Mouse (Mus musculus) kidney, postnatal 4 days (tissue): ENCODE measurements around the gene Rnf151.
"Not testable (repeated sequence)": the region's sequence is repeated elsewhere in the genome, so short reads cannot be mapped to it uniquely, and the experiment has no call there.

Experiments used
- DNase-seq, 2 experiments: peaks; one replicate each; pipeline ENCODE4 v3.0.0; 2021; ENCODE audit warnings: mixed read lengths in 2 of 2

Rnf151 gene

DNA sequence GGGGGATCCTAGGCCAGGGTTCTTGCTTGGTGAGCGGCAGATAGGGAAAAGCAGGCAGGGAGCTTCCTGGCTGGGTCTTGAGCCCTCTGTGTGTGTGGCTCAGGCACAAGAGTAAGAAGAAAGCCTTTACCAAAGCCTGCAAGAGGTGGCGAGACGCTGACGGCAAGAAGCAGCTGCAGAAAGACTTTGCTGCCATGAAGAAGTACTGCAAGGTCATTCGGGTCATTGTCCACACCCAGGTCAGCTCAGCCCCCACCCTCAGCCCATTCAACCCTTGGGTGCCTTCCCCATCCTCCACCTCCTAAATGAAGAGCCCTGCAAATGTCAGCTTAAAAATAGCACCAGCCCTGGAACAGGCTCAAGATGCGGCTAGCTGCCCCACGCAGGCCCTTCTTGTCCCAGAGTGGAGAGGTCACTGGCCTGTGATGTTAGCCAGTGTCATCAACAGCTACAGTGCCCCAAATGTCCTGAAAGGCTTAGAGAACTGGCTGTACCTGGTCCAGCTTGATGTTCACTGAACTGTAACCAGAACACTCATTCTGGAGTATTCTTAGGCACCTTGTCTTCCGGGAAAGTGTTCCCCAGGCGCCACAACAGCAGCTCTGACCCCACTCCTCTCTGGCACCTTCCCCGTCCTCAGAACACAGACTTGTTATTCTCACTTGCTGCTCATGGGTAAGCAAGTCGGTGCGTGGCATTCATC is 14.5 kb upstream of the Rnf151 start:
- DNase-seq = no peak

DNA sequence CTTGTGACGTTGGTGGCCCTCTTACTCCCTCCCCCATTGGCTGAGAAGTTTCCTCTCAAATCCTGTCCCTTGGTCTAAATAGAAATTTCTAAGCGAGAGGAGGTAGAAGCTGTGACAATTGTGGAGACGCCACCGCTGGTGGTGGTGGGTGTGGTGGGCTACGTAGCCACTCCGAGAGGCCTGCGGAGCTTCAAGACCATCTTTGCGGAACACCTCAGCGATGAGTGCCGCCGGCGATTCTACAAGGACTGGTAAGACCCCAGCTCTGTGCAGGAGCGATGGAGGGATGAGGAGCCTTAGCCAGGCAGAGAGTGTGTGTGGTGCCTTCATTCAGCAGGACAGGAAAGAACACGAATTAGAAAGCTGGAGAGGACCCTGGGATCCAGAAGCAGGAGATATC is 12.9 kb upstream of the Rnf151 start:
- no peak for DNase-seq

DNA sequence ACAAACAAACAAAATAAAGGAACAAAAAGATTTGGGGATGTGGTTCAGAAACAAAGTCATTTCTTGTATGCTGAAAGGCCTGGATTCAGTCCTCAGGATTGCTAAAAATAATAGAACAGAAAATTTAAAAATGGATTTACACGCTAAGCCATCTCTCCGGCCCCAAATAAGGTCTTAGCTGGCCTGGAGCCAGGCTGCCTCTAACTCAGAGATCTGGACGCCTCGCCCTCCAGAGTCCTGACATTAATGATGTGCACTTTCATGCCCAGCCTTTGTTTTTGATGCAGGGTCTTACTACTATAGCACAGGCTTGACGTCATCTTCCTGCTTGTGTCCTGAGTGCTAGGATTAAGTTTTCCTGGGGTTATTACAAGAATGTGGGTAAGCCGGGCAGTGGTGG is 11.2 kb upstream of the Rnf151 start:
- DNase-seq = no peak

DNA sequence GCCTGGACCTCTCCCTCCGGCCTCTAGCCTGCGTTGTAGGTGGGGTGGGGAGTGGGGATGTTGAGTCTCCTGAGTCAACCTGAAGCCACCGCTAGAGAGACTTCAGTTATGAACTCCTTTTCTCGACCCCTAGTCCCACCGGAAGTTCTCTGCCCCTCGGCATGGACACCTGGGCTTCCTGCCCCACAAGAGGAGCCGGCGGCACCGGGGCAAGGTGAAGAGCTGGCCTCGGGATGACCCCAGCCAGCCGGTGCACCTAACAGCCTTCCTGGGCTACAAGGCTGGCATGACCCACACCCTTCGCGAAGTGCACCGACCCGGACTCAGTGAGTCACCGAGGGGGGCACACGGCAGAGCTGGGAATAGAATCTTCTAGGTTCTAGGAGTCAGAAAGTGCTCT is 10.3 kb upstream of the Rnf151 start:
- no peak for DNase-seq

DNA sequence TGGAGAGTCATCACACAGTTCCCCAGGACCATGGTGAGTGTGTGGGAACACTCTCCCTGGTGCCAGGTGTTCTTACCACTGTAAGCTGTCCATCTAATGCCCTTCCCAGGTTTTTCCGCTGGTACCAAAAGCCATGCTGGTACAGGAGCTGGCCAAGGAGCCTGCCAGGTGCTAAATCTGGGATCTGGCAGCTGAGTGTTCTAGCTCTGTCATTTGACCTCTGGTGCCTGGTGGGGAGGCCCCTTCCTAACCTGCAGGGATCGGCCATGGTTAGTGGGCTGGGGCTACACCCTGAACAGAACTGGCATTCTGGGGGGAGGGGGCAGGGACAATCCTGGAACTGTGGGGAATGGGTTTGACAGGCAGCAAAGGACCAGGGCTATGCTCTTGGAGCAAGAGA is 9.8 kb upstream of the Rnf151 start, which contains the start of gene Rpl3l:
Gene Rpl3l (plus strand): TSS at position 203 of the 400 bp plus-strand sequence.
- DNase-seq = no peak

DNA sequence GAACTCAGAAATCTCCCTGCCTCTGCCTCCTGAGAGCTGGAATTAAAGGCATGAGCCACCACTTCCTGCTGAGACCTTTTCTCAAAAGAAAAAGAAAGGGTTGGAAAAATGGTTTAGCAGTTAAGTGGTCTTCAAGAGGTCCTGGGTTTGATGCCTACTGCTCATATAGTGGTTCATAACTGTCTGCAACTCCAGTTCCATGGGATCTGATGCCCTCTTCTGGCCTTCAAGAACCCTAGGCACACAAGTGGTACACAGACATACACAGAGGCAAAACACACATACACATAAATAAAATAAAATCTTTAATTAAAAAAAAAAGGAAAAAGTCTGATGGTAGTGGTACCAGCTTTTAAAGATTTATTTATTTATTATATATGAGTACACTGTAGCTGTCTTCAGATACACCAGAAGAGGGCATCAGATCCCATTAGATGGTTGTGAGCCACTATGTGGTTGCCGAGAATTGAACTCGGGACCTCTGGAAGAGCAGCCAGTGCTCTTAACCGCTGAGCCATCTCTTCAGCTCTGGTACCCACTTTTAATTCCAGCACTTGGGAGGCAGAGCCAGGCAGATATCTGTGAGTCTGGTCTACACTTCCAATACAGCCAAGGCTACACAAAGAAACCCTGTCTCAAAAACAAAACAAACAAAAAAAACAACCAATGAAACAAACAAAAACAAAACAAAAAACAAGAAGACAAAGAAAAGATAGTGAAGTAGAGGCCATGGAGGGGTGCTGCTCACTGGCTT is 8.0 kb upstream of the Rnf151 start:
- DNase-seq = no peak

DNA sequence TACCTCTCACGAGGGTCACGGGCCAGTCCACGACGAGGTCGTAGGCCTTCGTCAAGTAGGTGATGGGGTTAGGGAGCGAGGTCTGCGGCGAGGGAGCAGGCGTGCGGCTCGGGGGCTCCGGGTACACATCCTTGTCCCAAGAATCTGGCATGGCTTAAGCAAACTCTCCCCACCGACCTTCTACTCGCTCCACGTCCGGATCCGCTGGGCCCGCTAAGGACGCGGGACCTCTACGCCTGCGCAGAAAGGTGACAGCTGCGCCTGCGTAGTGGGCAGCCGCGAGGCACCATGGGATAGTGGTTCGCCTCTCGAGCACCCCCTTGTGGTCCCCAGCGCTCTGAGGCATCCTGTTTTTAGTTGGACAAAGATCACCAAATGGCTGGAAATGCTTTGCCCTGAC is 6.3 kb upstream of the Rnf151 start, which contains the start of gene Ndufb10:
Gene Ndufb10 (minus strand): TSS at position 295 of the 400 bp plus-strand sequence.
- peak; percentile 99 for DNase-seq

DNA sequence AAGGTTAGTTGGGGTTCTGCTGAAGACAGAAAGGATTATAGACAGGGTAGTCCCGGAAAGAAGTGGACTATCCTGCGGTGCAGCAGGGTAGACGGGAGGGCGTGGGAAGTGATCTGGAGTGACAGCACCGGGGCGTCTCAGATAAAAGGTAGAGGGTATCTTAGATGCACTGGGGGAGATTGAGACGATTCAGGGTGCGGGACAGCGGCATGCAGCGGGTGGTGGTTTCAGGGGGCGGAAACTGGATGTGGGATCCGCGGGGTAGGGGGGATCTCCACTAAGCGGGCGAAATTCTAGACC is 6.0 kb upstream of the Rnf151 start:
- DNase-seq = no peak

DNA sequence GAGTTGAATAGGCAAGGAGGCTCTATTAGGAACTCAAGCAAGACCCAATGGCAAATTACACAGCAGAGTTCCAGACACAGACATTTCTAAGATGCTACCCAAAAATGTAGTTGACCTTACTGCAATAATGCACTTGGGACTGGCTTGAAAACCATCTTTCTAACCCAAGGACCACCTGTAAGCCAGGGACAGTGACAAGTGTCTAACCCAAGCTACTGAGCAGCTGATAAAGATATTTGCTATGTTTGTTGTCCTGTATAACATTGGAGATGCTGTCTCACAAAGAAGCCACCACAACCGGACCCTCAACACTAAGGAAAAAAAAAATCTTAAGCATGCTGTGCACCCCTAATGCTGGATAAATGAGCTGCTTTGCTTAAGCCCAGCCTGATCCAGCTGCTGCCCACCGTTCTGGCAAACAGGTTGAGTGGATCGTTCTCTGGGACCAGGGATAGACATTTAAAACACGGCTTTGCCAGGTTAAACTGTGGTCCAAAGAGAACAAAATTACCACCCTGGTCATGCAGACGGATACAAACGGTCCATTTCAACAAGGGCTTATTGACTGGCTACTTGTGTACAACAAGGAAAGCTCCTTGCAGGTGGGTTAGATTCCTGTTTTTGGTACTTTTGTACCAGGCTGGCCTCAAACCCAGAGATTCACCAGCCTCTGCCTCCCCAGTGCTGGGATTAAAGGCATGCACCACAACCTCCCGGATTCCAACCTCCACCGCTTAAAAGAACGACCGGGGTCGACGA is 5.4 kb upstream of the Rnf151 start:
- DNase-seq = no peak

DNA sequence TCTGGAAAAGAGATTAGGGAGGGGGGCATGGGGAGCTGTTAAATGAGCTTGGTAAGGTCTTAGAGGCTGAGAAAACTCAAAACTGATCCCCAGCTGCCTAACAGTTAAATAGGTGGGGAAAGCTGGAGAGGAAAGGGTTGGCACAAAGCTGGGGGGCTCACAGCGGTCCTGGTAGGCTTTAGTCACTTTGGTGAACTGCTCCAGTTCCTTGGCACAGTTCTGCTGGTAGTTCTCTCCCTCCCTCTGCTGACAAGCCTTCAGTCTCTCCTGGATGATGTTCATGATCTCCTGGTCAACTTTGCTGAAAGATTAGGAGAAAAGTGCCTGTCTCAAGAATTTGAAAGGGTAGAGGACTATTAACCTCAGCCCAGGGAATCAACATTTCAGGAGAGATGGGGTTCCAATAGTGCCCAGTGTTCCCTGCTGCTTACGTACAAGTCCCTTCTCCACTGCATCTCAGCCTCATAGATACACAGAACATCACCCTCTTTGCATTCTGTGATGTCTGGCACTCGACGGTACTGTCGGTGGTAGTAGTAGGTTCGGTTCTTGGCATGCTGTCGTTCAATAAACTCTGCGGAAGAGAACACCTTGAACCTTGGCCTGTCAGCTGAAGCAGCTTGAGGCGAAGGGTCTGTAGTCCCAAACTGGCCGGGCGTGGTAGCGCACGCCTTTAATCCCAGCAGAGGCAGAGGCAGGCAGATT is 4.5 kb upstream of the Rnf151 start:
- DNase-seq = no peak

DNA sequence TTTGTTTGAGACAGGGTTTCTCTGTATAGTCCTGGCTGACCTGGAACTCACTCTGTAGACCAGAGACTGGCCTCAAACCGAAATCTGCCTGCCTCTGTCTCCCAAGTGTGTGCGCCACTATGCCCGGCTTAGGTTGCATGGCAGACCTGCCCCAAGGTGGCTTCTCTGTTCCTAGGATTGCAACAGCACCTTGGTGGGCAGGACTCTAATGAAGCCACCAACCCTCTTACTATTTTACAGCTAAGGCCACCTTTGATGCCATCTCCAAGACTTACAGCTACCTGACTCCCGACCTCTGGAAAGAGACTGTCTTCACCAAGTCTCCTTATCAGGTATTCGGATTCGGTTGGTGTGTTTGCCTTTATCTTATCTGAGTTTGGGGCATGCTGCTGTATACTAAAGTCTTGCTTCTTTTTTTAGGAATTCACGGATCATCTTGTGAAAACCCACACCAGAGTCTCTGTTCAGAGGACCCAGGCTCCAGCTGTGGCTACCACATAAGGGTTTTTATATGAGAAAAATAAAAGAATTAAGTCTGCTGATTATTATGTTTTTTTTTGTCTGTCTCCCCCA is 3.6 kb upstream of the Rnf151 start:
- DNase-seq = not testable (repeated sequence)

DNA sequence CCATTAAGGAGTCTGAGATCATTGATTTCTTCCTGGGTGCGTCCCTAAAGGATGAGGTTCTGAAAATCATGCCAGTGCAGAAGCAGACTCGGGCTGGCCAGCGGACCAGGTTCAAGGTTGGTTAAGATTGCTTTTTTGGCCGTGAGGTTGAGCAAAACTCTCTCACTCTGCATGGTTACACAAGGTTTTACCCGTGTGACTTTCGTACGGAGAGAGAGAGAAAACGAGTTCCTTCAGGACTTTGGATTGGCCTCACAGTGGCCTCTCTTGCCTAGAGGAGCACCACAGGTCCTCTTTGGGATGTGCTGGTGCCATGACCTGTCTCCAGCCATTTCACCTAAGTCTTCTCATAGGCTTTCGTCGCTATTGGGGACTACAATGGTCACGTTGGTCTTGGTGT is 2.8 kb upstream of the Rnf151 start:
- DNase-seq = not testable (repeated sequence)

DNA sequence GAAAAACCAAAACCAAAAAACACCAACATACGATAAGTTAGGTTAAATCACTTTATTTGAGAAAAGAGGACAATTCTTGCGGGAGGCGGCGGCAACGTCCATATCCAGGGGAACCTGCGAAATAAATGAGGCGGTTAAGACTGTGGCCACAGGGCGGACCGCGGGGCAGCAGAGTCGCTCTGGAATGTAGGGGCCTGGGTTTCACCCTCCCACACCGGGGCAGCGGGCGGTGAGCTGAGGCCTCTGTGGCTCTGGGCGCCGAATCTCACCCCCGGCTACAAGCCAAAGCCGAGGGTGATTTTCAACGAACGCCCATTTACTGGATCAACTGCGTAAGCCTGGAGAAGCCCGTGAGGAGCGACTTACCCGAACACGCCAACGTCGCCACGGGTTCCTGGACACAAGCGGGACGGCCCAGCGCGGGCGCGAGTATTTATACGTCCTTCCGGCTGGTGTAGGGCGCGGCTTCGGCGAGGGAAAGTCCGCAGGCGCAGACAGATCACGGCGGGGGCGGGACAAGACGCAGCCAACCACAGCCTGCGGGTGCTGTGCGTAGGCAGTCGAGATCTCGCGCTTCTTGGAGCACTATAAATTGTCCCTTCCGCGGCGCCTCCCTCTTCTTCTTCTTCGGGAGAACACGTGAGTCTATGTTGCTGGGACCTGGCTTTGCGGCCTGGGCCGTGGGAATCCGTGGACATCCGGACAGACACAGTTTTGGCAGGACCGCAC is 1.8 kb upstream of the Rnf151 start:
- DNase-seq = peak; percentile 99 to 100

DNA sequence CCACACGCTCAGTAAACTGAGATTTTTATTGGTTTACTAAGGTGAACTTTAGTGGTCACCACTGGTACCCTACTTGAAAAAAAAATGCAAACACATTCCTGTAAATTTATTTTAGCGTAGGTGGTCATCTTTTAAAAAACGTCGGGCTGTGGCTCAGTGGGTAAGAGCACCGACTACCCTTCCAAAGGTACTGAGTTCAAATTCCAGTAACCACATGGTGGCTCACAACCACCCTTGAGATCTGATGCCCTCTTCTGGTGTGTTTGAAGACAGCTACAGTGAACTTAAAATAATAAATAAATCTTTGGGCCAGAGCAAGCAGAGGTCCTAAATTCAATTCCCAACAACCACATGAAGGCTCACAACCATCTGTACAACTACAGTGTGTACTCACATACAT is 1.1 kb upstream of the Rnf151 start:
- not testable (repeated sequence) for DNase-seq

DNA sequence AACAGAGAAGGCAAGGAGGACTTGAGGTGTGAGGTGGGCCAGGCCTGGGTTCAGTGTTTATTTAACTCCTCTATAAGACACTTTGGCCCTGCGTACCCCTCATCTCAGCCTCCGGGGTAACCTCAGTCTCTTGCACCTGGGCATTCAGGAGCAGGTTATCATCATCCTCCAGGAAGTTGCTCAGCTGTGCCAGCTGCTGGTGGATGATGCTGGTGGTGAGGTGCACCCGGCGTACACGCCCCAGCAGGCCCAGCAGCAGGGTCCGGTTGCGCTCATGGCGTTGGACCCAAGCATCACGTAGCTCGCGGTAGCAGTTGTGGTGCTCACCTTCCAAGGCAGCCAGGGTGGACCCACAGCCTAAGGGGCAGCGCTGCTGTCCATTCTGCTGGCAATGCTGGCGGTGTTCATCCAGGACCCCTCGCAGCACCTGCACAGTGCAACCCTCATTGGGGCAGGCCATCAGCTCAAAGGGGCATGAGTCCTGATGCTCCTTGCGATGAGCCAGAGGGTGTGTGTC is 1.6 kb downstream of the Rnf151 start:
- DNase-seq = no peak

DNA sequence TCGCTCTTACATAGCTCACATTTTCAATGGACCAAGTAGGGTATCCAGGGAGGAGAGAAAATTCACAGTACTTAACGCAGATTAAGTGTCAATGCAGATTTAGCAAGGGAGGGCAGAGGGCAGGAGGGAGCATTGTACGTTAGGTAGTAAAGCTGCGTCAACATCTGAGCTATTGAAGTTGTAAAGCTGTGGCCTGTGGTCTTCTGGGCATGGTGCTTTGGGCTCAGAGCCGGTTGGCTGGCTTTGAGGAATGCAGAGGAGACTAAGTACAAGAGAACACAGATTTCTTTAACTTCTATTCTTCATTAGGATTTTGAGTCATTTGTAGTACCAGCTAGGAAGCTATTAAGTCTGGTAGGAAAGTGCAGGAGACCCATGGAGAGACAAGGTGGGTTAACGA is 2.3 kb downstream of the Rnf151 start:
- DNase-seq = peak in 1 of 2 experiments; percentile 51

DNA sequence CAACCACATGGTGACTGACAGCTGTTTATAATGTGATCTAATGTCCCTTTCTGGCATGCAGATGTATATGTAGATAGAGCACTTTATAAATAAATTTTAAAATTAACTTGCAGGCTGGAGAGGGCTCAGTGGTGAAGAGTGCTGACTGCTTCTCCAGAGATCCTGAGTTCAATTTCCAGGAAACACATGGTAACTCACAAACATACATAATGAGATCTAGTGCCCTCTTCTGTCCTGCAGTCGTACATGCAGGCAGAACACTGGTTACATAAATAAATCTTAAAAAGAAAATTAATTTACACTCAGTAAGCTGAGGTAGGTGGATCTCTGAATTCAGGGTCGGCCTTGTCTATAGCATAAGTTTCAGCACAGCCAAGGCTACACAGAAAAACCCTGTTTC is 9.2 kb downstream of the Rnf151 start:
- no peak for DNase-seq

DNA sequence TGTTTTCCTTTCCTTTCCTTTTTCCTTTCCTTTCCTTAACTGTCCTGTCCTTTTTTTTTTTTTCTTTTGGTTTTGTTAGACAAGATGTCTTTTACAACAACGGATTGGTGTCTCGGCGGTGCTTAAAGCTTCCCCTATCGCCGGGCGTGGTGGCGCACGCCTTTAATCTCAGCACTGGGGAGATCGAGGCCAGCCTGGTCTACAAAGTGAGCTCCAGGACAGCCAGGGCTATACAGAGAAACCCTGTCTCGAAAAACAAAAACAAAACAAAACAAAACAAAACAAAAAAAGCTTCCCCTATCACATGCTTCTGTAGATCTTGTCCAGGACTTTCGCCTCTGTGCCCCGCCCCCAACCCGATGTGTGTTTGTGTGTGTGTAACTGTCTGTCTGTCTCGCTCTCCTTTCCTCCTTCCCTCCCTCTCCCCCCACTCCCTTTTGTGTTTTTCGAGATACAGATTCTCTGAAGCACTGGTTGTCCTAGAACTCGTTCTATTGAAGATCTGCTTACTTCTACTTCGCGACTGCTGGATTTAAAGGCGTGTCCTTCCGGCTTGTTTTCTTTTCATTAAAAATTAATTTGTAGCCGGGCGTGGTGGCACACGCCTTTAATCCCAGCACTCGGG is 9.9 kb downstream of the Rnf151 start:
- no peak for DNase-seq

DNA sequence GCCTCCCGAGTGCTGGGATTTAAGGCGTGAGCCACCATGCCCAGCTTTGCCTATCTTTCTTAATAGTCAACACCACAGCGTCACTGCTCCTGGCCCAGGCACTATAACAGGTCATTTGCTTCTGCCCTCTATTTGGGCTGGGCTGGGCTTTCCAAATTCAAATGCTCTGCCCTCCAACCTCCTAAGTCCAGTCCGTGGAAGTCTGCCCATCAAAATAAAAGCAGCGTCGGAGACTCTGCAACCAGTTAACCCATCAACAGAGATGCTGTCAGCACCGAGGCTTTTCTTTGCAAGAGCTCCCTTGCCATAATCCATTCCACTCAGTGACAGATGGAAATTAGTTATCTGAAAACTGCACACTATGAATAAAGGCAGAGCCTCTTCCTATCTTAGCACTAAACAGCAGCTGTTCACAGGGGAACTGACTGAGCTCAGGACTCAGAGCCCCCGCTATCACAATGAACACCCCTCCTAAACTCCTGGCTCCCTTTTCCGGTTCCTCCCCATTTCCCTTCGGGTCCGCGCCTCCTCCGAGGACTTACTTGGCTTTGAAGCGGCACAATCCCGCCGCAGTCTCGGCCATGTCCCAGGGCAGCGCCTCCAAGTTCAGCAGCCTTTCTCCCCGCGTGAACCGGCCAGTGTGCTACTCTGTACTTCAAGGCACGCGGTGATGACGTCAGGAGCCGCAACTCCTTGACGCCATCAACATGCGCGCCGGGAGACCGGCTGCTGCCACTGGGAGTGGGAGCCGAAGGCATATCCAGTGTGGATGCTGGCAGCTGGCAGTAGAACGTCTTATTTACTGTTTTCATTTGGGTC is 10.7 kb downstream of the Rnf151 start, which contains the start of gene Tbl3:
Gene Tbl3 (minus strand): TSS at position 679 of the 819 bp plus-strand sequence.
- peak; percentile 97 to 98 for DNase-seq

DNA sequence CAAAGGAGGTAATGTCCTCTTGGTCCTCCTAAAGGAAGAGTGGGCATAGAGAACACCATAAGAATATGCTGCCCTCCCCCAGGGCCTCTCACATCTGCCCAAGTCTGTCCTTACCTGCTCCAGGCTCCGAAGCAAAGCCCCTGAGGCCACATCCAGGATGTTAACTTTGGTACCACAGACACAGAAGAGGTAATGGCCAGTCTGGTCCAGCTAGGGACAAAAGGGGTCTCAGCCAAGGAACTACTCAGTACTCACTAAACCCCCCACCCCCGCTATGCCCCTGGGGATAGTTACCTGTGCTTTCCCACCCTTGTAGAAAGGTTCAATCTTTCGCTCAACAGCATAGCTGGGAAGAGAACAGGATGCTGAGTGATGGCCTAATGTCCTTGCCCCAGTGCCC is 12.0 kb downstream of the Rnf151 start:
- no peak for DNase-seq
